27 mouse cellular contexts compared by ENCODE assay signal in the genomic region with DNA sequence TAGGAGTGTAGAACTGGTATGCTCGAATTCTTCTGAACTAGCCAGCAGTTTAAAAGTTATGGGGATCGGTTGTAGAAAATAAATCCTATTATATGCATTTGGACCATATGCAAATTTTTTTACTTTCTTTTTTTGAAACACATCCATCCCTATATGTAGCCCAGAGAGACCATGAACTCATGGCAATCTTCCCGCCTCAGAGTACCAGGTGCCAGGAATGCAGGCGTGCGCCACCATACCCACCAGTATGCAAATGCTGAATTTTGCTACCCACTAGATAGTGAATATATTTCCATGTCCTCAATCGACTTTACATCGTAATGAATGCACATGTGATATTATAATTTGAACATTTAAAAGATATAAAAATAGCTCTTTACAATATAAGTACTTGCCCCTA. TPM values are rescaled to one million over a fixed set of nuclear protein-coding genes. Genes with fewer than 3 reads are reported as not detected.
DNase-seq lines count a peak whose midpoint lies in the region; TF ChIP-seq lines count a peak whose summit lies in the region.
"Had no signal": no experiment of that assay in that cellular context is flagged by ENCODE, and none has a peak within 500 bp of the region (broad histone marks: within the 10 kb centered on the region; RNA-seq: fewer than 3 reads in every experiment).

No protein-coding gene starts in this region.

- no peaks in the 10 kb centered on the region for H3K27me3 ChIP-seq in kidney, adult 2 months (replicated peaks; ENCODE audit: control insufficient read depth, insufficient read depth, low read length)
- H3K27me3 ChIP-seq: forebrain, embryonic 13.5 days had no signal

- no peak for TF ChIP-seq CTCF in kidney, adult 2 months (conservative IDR thresholded peaks at IDR 0.05; ENCODE audit: insufficient read depth, insufficient read length, low read depth, low read length)

- intact Hi-C loops in left cerebral cortex, postnatal 14 days (cut with DNase I), result loop anchor here (5.0 kb wide), 1 partner anchor 110 kb away; a partner anchor contains a TSS

- H3K4me3 ChIP-seq in kidney, adult 2 months (ENCODE audit: insufficient read depth, low read depth, low read length), result no peak overlapping the region
- H3K4me3 ChIP-seq: forebrain, embryonic 10.5 days; forebrain, embryonic 13.5 days; heart, embryonic 12.5 days; heart, embryonic 15.5 days had no signal

- H3K36me3 ChIP-seq in kidney, adult 2 months (ENCODE audit: control insufficient read depth, insufficient read depth, low read length), result no peaks in the 10 kb centered on the region
- H3K36me3 ChIP-seq: forebrain, embryonic 10.5 days; heart, embryonic 12.5 days; heart, embryonic 15.5 days had no signal

- no peak overlapping the region for H3K27ac ChIP-seq in kidney, adult 2 months (ENCODE audit: insufficient read depth, low read depth, low read length)
- H3K27ac ChIP-seq: forebrain, embryonic 10.5 days; forebrain, embryonic 13.5 days; heart, embryonic 15.5 days; hindbrain, embryonic 14.5 days; hindbrain, postnatal 0 days had no signal

- no peaks in the 10 kb centered on the region for H3K4me1 ChIP-seq in kidney, adult 2 months (ENCODE audit: control insufficient read depth, insufficient read depth, low read length)
- H3K4me1 ChIP-seq: forebrain, embryonic 13.5 days; heart, embryonic 12.5 days; heart, embryonic 15.5 days had no signal

- no peak for TF ChIP-seq POLR2A in kidney, adult 2 months (IDR thresholded peaks at IDR 0.05; ENCODE audit: low read depth, low read length)

- DNase-seq in left cerebral cortex, postnatal 14 days (ENCODE audit: low spot score in 2 of 2), result peak; percentile 34 to 44
- DNase-seq in left cerebral cortex, adult 11 months (ENCODE audit: low spot score), result no peak
- DNase-seq in brain, adult 2 months (ENCODE audit: low read depth, low spot score), result peak; percentile 60
- peak; percentile 48 to 55 for DNase-seq in right cerebral cortex, postnatal 10 days (ENCODE audit: low spot score in 2 of 2)
- peak; percentile 39 for DNase-seq in telencephalon, adult 2 months (ENCODE audit: low read depth, low spot score)
- no peak for DNase-seq in kidney, adult 2 months
- DNase-seq: adrenal gland, adult 2 months; adrenal gland, postnatal 14 days; cerebellum, adult 11-12 months; cerebellum, adult 8-10 months; cerebellum, postnatal 10 days; cerebellum, postnatal 36 days; gastrocnemius, postnatal 25 days; heart, adult 18-20 months; heart, postnatal 10 days; heart, postnatal 4 days had no signal

- 95% methylated on average over 7 of the region's 7 CpGs for WGBS in kidney, adult 2 months

RNA-seq across cellular contexts. Expression of a gene that starts 5.3 kb away (rescaled TPM):
- total RNA-seq in left cerebral cortex, postnatal 14 days (2021), result 1 to 10 TPM; 1.5 to 3.2 TPM
- not detected in 2 replicates for polyA plus RNA-seq in kidney, adult 2 months (2012; rRNA removed)
- total RNA-seq: adrenal gland, adult 2 months; adrenal gland, postnatal 14 days; adrenal gland, postnatal 4 days; gastrocnemius, adult 8-10 months; gastrocnemius, postnatal 25 days; heart, adult 18-20 months; heart, postnatal 10 days; heart, postnatal 4 days; MEL had no signal
- polyA plus RNA-seq: adrenal gland, adult 2 months; C2C12; CD4-positive, CD25-positive, alpha-beta regulatory T cell, adult 4 months; heart, embryonic 12.5 days; heart, embryonic 15.5 days had no signal

RNA-seq across cellular contexts. Expression of a gene that starts 39.9 kb away (rescaled TPM):
- total RNA-seq in left cerebral cortex, postnatal 14 days (2021), result 10 to 100 TPM; 41.3 to 44.4 TPM
- polyA plus RNA-seq in kidney, adult 2 months (2012; rRNA removed), result 4.4 and 5.6 TPM in 2 replicates

Comparison
In these comparisons a context has a peak if more than half of its experiments do, and no peak if none do; other contexts are left out.
1. DNase-seq: peak in left cerebral cortex, postnatal 14 days (2 of 2), brain, adult 2 months (single experiment), right cerebral cortex, postnatal 10 days (2 of 2) and telencephalon, adult 2 months (single experiment); none in left cerebral cortex, adult 11 months (single experiment) and kidney, adult 2 months (single experiment).